16 mouse cellular contexts compared by ENCODE assay signal in the genomic region with DNA sequence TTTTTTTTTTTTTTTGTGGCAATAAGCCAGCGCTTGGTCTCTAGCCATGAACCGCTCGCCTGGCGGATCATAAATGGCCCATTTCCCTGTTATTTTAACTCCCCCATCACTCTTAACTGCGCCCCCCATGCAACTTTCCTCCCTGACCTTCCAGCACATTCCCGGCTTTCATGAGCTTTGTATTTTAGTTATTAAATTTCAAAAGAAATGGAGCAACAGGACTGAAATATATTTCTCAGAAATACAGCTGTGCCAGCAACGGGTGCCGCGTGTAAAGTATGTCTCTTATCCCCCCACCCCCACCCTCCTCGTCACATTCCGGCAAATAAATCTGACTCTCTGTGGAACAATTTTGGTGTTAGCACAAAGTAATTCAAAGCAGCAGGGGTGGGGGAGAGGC.
DNase-seq lines count a peak whose midpoint lies in the region; ATAC-seq and TF ChIP-seq lines count a peak whose summit lies in the region.
"Had no signal": no experiment of that assay in that cellular context is flagged by ENCODE, and none has a peak within 500 bp of the region (broad histone marks: within the 10 kb centered on the region; RNA-seq: fewer than 3 reads in every experiment).

No protein-coding gene starts in this region.

- no peak for TF ChIP-seq CTCF in gastrocnemius, adult 2 months (IDR thresholded peaks at IDR 0.05)

- no peak for ATAC-seq in inflammation-experienced regulatory T-cells, adult 6 months
- ATAC-seq: midbrain, embryonic 13.5 days had no signal

- intact Hi-C loops in gastrocnemius, adult 2 months (cut with DNase I) = no loop called here

- H3K4me3 ChIP-seq in gastrocnemius, adult 2 months = peak overlapping the region; percentile 17; the same call in 1 of the 2 replicates
- 0 out of 2 replicates have a peak overlapping the region, but pooled peaks have one; percentile 14 for H3K4me3 ChIP-seq in brown adipose tissue, adult 24 weeks (ENCODE audit: insufficient read depth, low read depth, low read length)
- H3K4me3 ChIP-seq: heart, embryonic 15.5 days; liver, embryonic 15.5 days; midbrain, embryonic 13.5 days had no signal

- no peak for DNase-seq in gastrocnemius, adult 2 months
- DNase-seq in gastrocnemius, postnatal 25 days = no peak
- peak; percentile 21 for DNase-seq in kidney, postnatal 14 days
- no peak for DNase-seq in kidney, adult 11 months
- peak; percentile 52 for DNase-seq in forelimb bud, embryonic 11.5 days (ENCODE audit: low read depth, low spot score)
- DNase-seq in ovary, postnatal 36 days (ENCODE audit: low spot score) = no peak
- DNase-seq: B cell, adult 2 months; cerebellum, adult 8-10 months; gastrocnemius, postnatal 14 days; right cerebral cortex, postnatal 14 days; thymus, postnatal 14 days had no signal

- no peak overlapping the region for H3K27ac ChIP-seq in gastrocnemius, adult 2 months
- H3K27ac ChIP-seq in brown adipose tissue, adult 24 weeks (replicated peaks; ENCODE audit: low read depth, low read length) = no peak overlapping the region
- H3K27ac ChIP-seq: heart, embryonic 15.5 days; liver, embryonic 15.5 days; midbrain, embryonic 13.5 days had no signal

- H3K4me1 ChIP-seq in brown adipose tissue, adult 24 weeks (ENCODE audit: control insufficient read depth, insufficient read depth, insufficient read length, low read length) = no peaks in the 10 kb centered on the region
- H3K4me1 ChIP-seq: heart, embryonic 15.5 days; liver, embryonic 15.5 days; midbrain, embryonic 13.5 days had no signal

Comparison
In these comparisons a context has a peak if more than half of its experiments do, and no peak if none do; other contexts are left out.
1. DNase-seq: peak in kidney, postnatal 14 days (single experiment) and forelimb bud, embryonic 11.5 days (single experiment); none in gastrocnemius, adult 2 months (single experiment), gastrocnemius, postnatal 25 days (single experiment), kidney, adult 11 months (single experiment) and ovary, postnatal 36 days (single experiment).